ENCODE assay signal across 11 mouse cellular contexts in the genomic region with DNA sequence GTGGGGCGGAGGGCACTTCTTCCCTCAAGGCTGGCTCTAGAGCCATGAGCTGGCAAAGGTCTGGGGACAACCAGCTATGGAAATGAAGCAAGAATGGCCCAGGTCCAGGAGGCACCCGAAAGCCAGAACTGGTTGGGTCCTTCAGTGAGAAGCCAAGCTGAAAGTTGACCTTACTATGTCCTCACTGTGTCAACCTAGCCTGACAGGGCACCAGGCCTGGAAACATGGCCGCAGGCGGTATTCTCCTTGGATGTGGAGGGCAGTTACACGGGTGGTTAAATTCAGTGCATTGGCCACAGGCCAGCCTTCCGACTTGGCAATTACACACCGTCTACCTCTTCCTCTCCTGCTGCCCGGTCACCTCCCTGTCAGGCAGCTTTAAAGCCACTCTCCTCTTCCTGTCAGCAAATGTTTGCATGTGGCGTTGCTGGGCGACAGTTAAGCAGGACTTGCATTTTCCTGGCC.
DNase-seq lines count a peak whose midpoint lies in the region; ATAC-seq lines count a peak whose summit lies in the region.
"Had no signal": no experiment of that assay in that cellular context is flagged by ENCODE, and none has a peak within 500 bp of the region (broad histone marks: within the 10 kb centered on the region; RNA-seq: fewer than 3 reads in every experiment).

No protein-coding gene starts in this region.

- no peak overlapping the region for H3K4me2 ChIP-seq in kidney, embryonic 15.5 days
- no peak overlapping the region for H3K4me2 ChIP-seq in forebrain, embryonic 14.5 days (ENCODE audit: low read length)
- H3K4me2 ChIP-seq: embryonic facial prominence, embryonic 13.5 days; hindbrain, embryonic 15.5 days; liver, embryonic 15.5 days had no signal

- H3K9ac ChIP-seq in kidney, embryonic 15.5 days, result no peak overlapping the region
- H3K9ac ChIP-seq in forebrain, embryonic 14.5 days (ENCODE audit: low read length), result no peak overlapping the region
- H3K9ac ChIP-seq: embryonic facial prominence, embryonic 13.5 days; hindbrain, embryonic 15.5 days; liver, embryonic 15.5 days had no signal

- no peak overlapping the region for H3K4me3 ChIP-seq in kidney, embryonic 15.5 days (replicated peaks)
- no peak overlapping the region for H3K4me3 ChIP-seq in forebrain, embryonic 14.5 days (ENCODE audit: low read depth, low read length)
- H3K4me3 ChIP-seq: embryonic facial prominence, embryonic 13.5 days; hindbrain, embryonic 15.5 days; liver, embryonic 15.5 days had no signal

- H3K36me3 ChIP-seq in kidney, embryonic 15.5 days, result no peaks in the 10 kb centered on the region
- H3K36me3 ChIP-seq in forebrain, embryonic 14.5 days (ENCODE audit: control insufficient read depth, insufficient read depth, low read length), result no peaks in the 10 kb centered on the region
- H3K36me3 ChIP-seq: embryonic facial prominence, embryonic 13.5 days; hindbrain, embryonic 15.5 days; liver, embryonic 15.5 days had no signal

- DNase-seq in cerebellum, adult 18-20 months, result peak; percentile 9 to 23
- DNase-seq in cerebellum, postnatal 4 days (ENCODE audit: low spot score in 2 of 2), result no peak
- DNase-seq in adrenal gland, postnatal 10 days, result peak; percentile 72
- peak; percentile 30 to 41 for DNase-seq in gastrocnemius, postnatal 36 days
- no peak for DNase-seq in thymus, postnatal 4 days
- no peak for DNase-seq in right cerebral cortex, postnatal 14 days
- DNase-seq in forebrain, embryonic 14.5 days (ENCODE audit: low spot score), result no peak

- peaks cover 58% of the 10 kb centered on the region; the same call in 1 of the 2 replicates for H3K27me3 ChIP-seq in kidney, embryonic 15.5 days
- H3K27me3 ChIP-seq in forebrain, embryonic 14.5 days (replicated peaks; ENCODE audit: control insufficient read depth, insufficient read depth, low read length), result no peaks in the 10 kb centered on the region
- H3K27me3 ChIP-seq: hindbrain, embryonic 15.5 days; liver, embryonic 15.5 days had no signal

- peak; percentile 69 for ATAC-seq in kidney, embryonic 15.5 days (replicated peaks; ENCODE audit: low FRiP score)
- ATAC-seq in forebrain, embryonic 14.5 days, result no peak

- intact Hi-C loops in gastrocnemius, postnatal 36 days (cut with DNase I), result no loop called here

- 50% methylated on average over 10 of the region's 10 CpGs for WGBS in kidney, embryonic 15.5 days
- 78% methylated on average over 10 of the region's 10 CpGs for WGBS in forebrain, embryonic 14.5 days

- H3K4me1 ChIP-seq in kidney, embryonic 15.5 days, result peaks cover 7% of the 10 kb centered on the region; the same call in 1 of the 2 replicates
- H3K4me1 ChIP-seq in forebrain, embryonic 14.5 days (ENCODE audit: control insufficient read depth, insufficient read depth, low read length), result no peaks in the 10 kb centered on the region
- H3K4me1 ChIP-seq: liver, embryonic 15.5 days had no signal

- no peaks in the 10 kb centered on the region for H3K9me3 ChIP-seq in kidney, embryonic 15.5 days (replicated peaks)
- no peaks in the 10 kb centered on the region for H3K9me3 ChIP-seq in forebrain, embryonic 14.5 days (replicated peaks; ENCODE audit: control insufficient read depth, low read length)
- H3K9me3 ChIP-seq: embryonic facial prominence, embryonic 13.5 days; hindbrain, embryonic 15.5 days; liver, embryonic 15.5 days had no signal

- H3K27ac ChIP-seq in kidney, embryonic 15.5 days, result no peak overlapping the region
- H3K27ac ChIP-seq in forebrain, embryonic 14.5 days (ENCODE audit: low read depth, low read length), result no peak overlapping the region
- H3K27ac ChIP-seq: embryonic facial prominence, embryonic 13.5 days; hindbrain, embryonic 15.5 days; liver, embryonic 15.5 days had no signal

Comparison
In these comparisons a context has a peak if more than half of its experiments do, and no peak if none do; other contexts are left out.
1. DNase-seq: peak in cerebellum, adult 18-20 months (2 of 2), adrenal gland, postnatal 10 days (single experiment) and gastrocnemius, postnatal 36 days (2 of 2); none in cerebellum, postnatal 4 days (0 of 2), thymus, postnatal 4 days (single experiment), right cerebral cortex, postnatal 14 days (single experiment) and forebrain, embryonic 14.5 days (single experiment).